8 mouse cellular contexts compared by ENCODE assay signal in genomic region chr1:171343922-171344677, GRCm38 (mm10). TPM values are rescaled to one million over a fixed set of nuclear protein-coding genes. Genes with fewer than 3 reads are reported as not detected.
DNase-seq lines count a peak whose midpoint lies in the region; ATAC-seq lines count a peak whose summit lies in the region.

No protein-coding gene starts in this region.

- no peak for DNase-seq in heart, adult 8-10 months (ENCODE audit: low spot score)
- DNase-seq in ZHBTc4 (ENCODE audit: low read depth, low spot score): peak; percentile 67
- peak; percentile 40 for DNase-seq in heart, postnatal 4 days
- no peak for DNase-seq in limb, embryonic 10.5 days (ENCODE audit: low spot score)
- DNase-seq in forebrain, embryonic 11.5 days (ENCODE audit: low spot score): no peak

- no peak for ATAC-seq in heart, embryonic 14.5 days (ENCODE audit: insufficient number of reproducible peaks, insufficient read depth, low FRiP score, low read depth)
- no peak for ATAC-seq in neural tube, embryonic 13.5 days (ENCODE audit: low read depth)
- no peak for ATAC-seq in erythroid progenitor cell, adult 5-6 weeks (replicated peaks; ENCODE audit: low FRiP score, poor library complexity, severe bottlenecking)
- no peak for ATAC-seq in forebrain, embryonic 11.5 days (replicated peaks; ENCODE audit: low FRiP score)

- H3K4me2 ChIP-seq in heart, embryonic 14.5 days (ENCODE audit: low read length): peak overlapping the region; percentile 91; the same call in 1 of the 2 replicates
- H3K4me2 ChIP-seq in neural tube, embryonic 13.5 days: peak overlapping the region; percentile 88
- no peak overlapping the region for H3K4me2 ChIP-seq in forebrain, embryonic 11.5 days (ENCODE audit: low read depth, low read length, severe bottlenecking)

- peaks cover 5% of the 10 kb centered on the region for H3K9me3 ChIP-seq in heart, embryonic 14.5 days (ENCODE audit: control insufficient read depth, low read length)
- H3K9me3 ChIP-seq in limb, embryonic 10.5 days (replicated peaks): peaks cover 5% of the 10 kb centered on the region; the same call in 1 of the 2 replicates
- H3K9me3 ChIP-seq in neural tube, embryonic 13.5 days: peaks cover 6% of the 10 kb centered on the region; the same call in 1 of the 2 replicates
- peaks cover 6% of the 10 kb centered on the region; the same call in 1 of the 2 replicates for H3K9me3 ChIP-seq in forebrain, embryonic 11.5 days (ENCODE audit: control insufficient read depth, low read length)

- peaks cover 46% of the 10 kb centered on the region for H3K36me3 ChIP-seq in heart, embryonic 14.5 days (ENCODE audit: control insufficient read depth, insufficient read depth, low read length)
- peaks cover 65% of the 10 kb centered on the region for H3K36me3 ChIP-seq in limb, embryonic 10.5 days
- peaks cover 44% of the 10 kb centered on the region for H3K36me3 ChIP-seq in neural tube, embryonic 13.5 days
- H3K36me3 ChIP-seq in forebrain, embryonic 11.5 days (ENCODE audit: control insufficient read depth, insufficient read depth, low read length): peaks cover 2% of the 10 kb centered on the region

- no peak overlapping the region for H3K9ac ChIP-seq in heart, embryonic 14.5 days (ENCODE audit: low read length)
- 0 out of 2 replicates have a peak overlapping the region, but pooled peaks have one; percentile 9 for H3K9ac ChIP-seq in neural tube, embryonic 13.5 days
- no peak overlapping the region for H3K9ac ChIP-seq in forebrain, embryonic 11.5 days (ENCODE audit: low read length)

- no peak overlapping the region for H3K27ac ChIP-seq in heart, embryonic 14.5 days (replicated peaks in 1 of 2; ENCODE audit: control insufficient read depth in 1 of 2, insufficient read depth in 1 of 2, low read depth in 2 of 2, low read length in 2 of 2)
- no peak overlapping the region for H3K27ac ChIP-seq in limb, embryonic 10.5 days
- no peak overlapping the region for H3K27ac ChIP-seq in neural tube, embryonic 13.5 days (replicated peaks)
- H3K27ac ChIP-seq in forebrain, embryonic 11.5 days (ENCODE audit: low read depth, low read length): no peak overlapping the region

- no peaks in the 10 kb centered on the region for H3K27me3 ChIP-seq in heart, embryonic 14.5 days (ENCODE audit: control insufficient read depth, insufficient read depth, low read length)
- no peaks in the 10 kb centered on the region for H3K27me3 ChIP-seq in limb, embryonic 10.5 days (ENCODE audit: low read depth, poor library complexity, severe bottlenecking)
- no peaks in the 10 kb centered on the region for H3K27me3 ChIP-seq in neural tube, embryonic 13.5 days
- H3K27me3 ChIP-seq in forebrain, embryonic 11.5 days (ENCODE audit: control insufficient read depth, insufficient read depth, low read length): no peaks in the 10 kb centered on the region

- H3K4me1 ChIP-seq in heart, embryonic 14.5 days (ENCODE audit: control insufficient read depth in 2 of 2, insufficient read depth in 2 of 2, low read length in 2 of 2): peaks cover 5 to 13% of the 10 kb centered on the region in 2 experiments
- peaks cover 17% of the 10 kb centered on the region for H3K4me1 ChIP-seq in limb, embryonic 10.5 days
- H3K4me1 ChIP-seq in neural tube, embryonic 13.5 days (replicated peaks): peaks cover 46% of the 10 kb centered on the region
- H3K4me1 ChIP-seq in forebrain, embryonic 11.5 days (replicated peaks; ENCODE audit: control insufficient read depth, insufficient read depth, low read length): no peaks in the 10 kb centered on the region; the same call in 1 of the 2 replicates

- peak overlapping the region in 1 of 2 experiments; percentile 96; a peak in 1 of 4 replicates for H3K4me3 ChIP-seq in heart, embryonic 14.5 days (ENCODE audit: control insufficient read depth in 1 of 2, insufficient read depth in 1 of 2, low read depth in 1 of 2, low read length in 2 of 2)
- H3K4me3 ChIP-seq in limb, embryonic 10.5 days: peak overlapping the region; percentile 87
- peak overlapping the region; percentile 92 for H3K4me3 ChIP-seq in neural tube, embryonic 13.5 days
- H3K4me3 ChIP-seq in forebrain, embryonic 11.5 days (ENCODE audit: low read depth, low read length): no peak overlapping the region; the same call in 1 of the 2 replicates

- WGBS in heart, embryonic 14.5 days: 75% methylated on average over 9 of the region's 9 CpGs
- WGBS in limb, embryonic 10.5 days: 84% methylated on average over 9 of the region's 9 CpGs
- 77% methylated on average over 9 of the region's 9 CpGs for WGBS in neural tube, embryonic 13.5 days
- WGBS in forebrain, embryonic 11.5 days: 87% methylated on average over 9 of the region's 9 CpGs

RNA-seq across cellular contexts. Expression of gene Nit1, which starts 1.3 kb away (rescaled TPM):
- 28.4 and 31.8 TPM in 2 replicates for polyA plus RNA-seq in heart, embryonic 14.5 days (2014; fragmentation: Nextera tagmentation; extraction: Ambion mirVana)
- 10 to 100 TPM; 26.9 to 36.8 (median 29.4) TPM for total RNA-seq in heart, adult 8-10 months (2022)
- total RNA-seq in heart, postnatal 4 days (2021): 10 to 100 TPM; 17.9 to 20.3 TPM
- 32.8 and 36.3 TPM in 2 replicates for polyA plus RNA-seq in limb, embryonic 10.5 days (2016; fragmentation: Nextera tagmentation; extraction: Ambion mirVana)
- polyA plus RNA-seq in neural tube, embryonic 13.5 days (2015; fragmentation: Nextera tagmentation; extraction: Ambion mirVana): 51.9 and 52.1 TPM in 2 replicates
- 6.7 and 10.8 TPM in 2 replicates for total RNA-seq in erythroid progenitor cell, adult 5-6 weeks (2015; ENCODE audit: low replicate concordance)
- 11.6 and 24.5 TPM in 2 replicates for total RNA-seq in erythroid progenitor cell, adult 5-6 weeks (2017; ENCODE audit: low replicate concordance)
- polyA plus RNA-seq in forebrain, embryonic 11.5 days (2014; fragmentation: Nextera tagmentation; extraction: Ambion mirVana): 31.7 and 35.6 TPM in 2 replicates

RNA-seq across cellular contexts. Expression of gene Pfdn2, which starts 1.4 kb away (rescaled TPM):
- polyA plus RNA-seq in heart, embryonic 14.5 days (2014; fragmentation: Nextera tagmentation; extraction: Ambion mirVana): 34.3 and 42.2 TPM in 2 replicates
- 100 to 1,000 TPM in 1 of 4 experiments, 10 to 100 TPM in 3; 55.3 to 103 (median 78.2) TPM for total RNA-seq in heart, adult 8-10 months (2022)
- total RNA-seq in heart, postnatal 4 days (2021): 10 to 100 TPM; 76.2 to 80.2 TPM
- polyA plus RNA-seq in limb, embryonic 10.5 days (2016; fragmentation: Nextera tagmentation; extraction: Ambion mirVana): 149 TPM in 2 replicates
- polyA plus RNA-seq in neural tube, embryonic 13.5 days (2015; fragmentation: Nextera tagmentation; extraction: Ambion mirVana): 152 and 159 TPM in 2 replicates
- total RNA-seq in erythroid progenitor cell, adult 5-6 weeks (2015; ENCODE audit: low replicate concordance): 10.1 and 22.0 TPM in 2 replicates
- 9.0 and 10.1 TPM in 2 replicates for total RNA-seq in erythroid progenitor cell, adult 5-6 weeks (2017; ENCODE audit: low replicate concordance)
- polyA plus RNA-seq in forebrain, embryonic 11.5 days (2014; fragmentation: Nextera tagmentation; extraction: Ambion mirVana): 58.4 and 65.7 TPM in 2 replicates

RNA-seq across cellular contexts. Expression of gene Dedd, which starts 15.2 kb away (rescaled TPM):
- polyA plus RNA-seq in heart, embryonic 14.5 days (2014; fragmentation: Nextera tagmentation; extraction: Ambion mirVana): 31.4 and 42.4 TPM in 2 replicates
- total RNA-seq in heart, adult 8-10 months (2022): 10 to 100 TPM; 21.2 to 26.1 (median 21.9) TPM
- 10 to 100 TPM; 28.5 to 29.8 TPM for total RNA-seq in heart, postnatal 4 days (2021)
- polyA plus RNA-seq in limb, embryonic 10.5 days (2016; fragmentation: Nextera tagmentation; extraction: Ambion mirVana): 44.3 and 50.5 TPM in 2 replicates
- polyA plus RNA-seq in neural tube, embryonic 13.5 days (2015; fragmentation: Nextera tagmentation; extraction: Ambion mirVana): 47.4 and 52.7 TPM in 2 replicates
- 13.4 and 28.8 TPM in 2 replicates for total RNA-seq in erythroid progenitor cell, adult 5-6 weeks (2015; ENCODE audit: low replicate concordance)
- total RNA-seq in erythroid progenitor cell, adult 5-6 weeks (2017; ENCODE audit: low replicate concordance): 3.3 and 6.5 TPM in 2 replicates
- polyA plus RNA-seq in forebrain, embryonic 11.5 days (2014; fragmentation: Nextera tagmentation; extraction: Ambion mirVana): 46.5 and 46.7 TPM in 2 replicates

RNA-seq across cellular contexts. Expression of gene Klhdc9, which starts 16.5 kb away (rescaled TPM):
- polyA plus RNA-seq in heart, embryonic 14.5 days (2014; fragmentation: Nextera tagmentation; extraction: Ambion mirVana): 0.63 and 1.0 TPM in 2 replicates
- total RNA-seq in heart, adult 8-10 months (2022): under 1 TPM in 1 of 4 experiments, not detected in 3; 0.16 TPM
- total RNA-seq in heart, postnatal 4 days (2021): under 1 TPM; 0.50 TPM
- 1.6 and 2.4 TPM in 2 replicates for polyA plus RNA-seq in limb, embryonic 10.5 days (2016; fragmentation: Nextera tagmentation; extraction: Ambion mirVana)
- 3.3 and 4.0 TPM in 2 replicates for polyA plus RNA-seq in neural tube, embryonic 13.5 days (2015; fragmentation: Nextera tagmentation; extraction: Ambion mirVana)
- total RNA-seq in erythroid progenitor cell, adult 5-6 weeks (2015; ENCODE audit: low replicate concordance): not detected in 2 replicates
- 3.3 TPM in 1 of 2 replicates, not detected in the other for total RNA-seq in erythroid progenitor cell, adult 5-6 weeks (2017; ENCODE audit: low replicate concordance)
- polyA plus RNA-seq in forebrain, embryonic 11.5 days (2014; fragmentation: Nextera tagmentation; extraction: Ambion mirVana): 1.7 and 2.3 TPM in 2 replicates

RNA-seq across cellular contexts. Expression of gene Nectin4, which starts 25.8 kb away (rescaled TPM):
- 0.12 TPM in 1 of 2 replicates, not detected in the other for polyA plus RNA-seq in heart, embryonic 14.5 days (2014; fragmentation: Nextera tagmentation; extraction: Ambion mirVana)
- under 1 TPM in 3 of 4 experiments, not detected in 1; 0.11 to 0.38 (median 0.25) TPM for total RNA-seq in heart, adult 8-10 months (2022)
- under 1 TPM; 0.07 TPM for total RNA-seq in heart, postnatal 4 days (2021)
- 3.4 and 4.8 TPM in 2 replicates for polyA plus RNA-seq in limb, embryonic 10.5 days (2016; fragmentation: Nextera tagmentation; extraction: Ambion mirVana)
- 2.1 TPM in 2 replicates for polyA plus RNA-seq in neural tube, embryonic 13.5 days (2015; fragmentation: Nextera tagmentation; extraction: Ambion mirVana)
- total RNA-seq in erythroid progenitor cell, adult 5-6 weeks (2015; ENCODE audit: low replicate concordance): not detected in 2 replicates
- total RNA-seq in erythroid progenitor cell, adult 5-6 weeks (2017; ENCODE audit: low replicate concordance): 0.51 and 0.53 TPM in 2 replicates
- 0.90 and 1.2 TPM in 2 replicates for polyA plus RNA-seq in forebrain, embryonic 11.5 days (2014; fragmentation: Nextera tagmentation; extraction: Ambion mirVana)

Comparison
In these comparisons a context has a peak if more than half of its experiments do, and no peak if none do; other contexts are left out.
1. DNase-seq: peak in ZHBTc4 (single experiment) and heart, postnatal 4 days (single experiment); none in heart, adult 8-10 months (single experiment), limb, embryonic 10.5 days (single experiment) and forebrain, embryonic 11.5 days (single experiment).